Mouse (Mus musculus) cerebellum, adult 2 months (tissue): ENCODE measurements around the gene Ifnlr1.

ENCODE experiments used
- CTCF ChIP-seq: fragments of 200-500 bp; IDR thresholded peaks from 2 replicates; pipeline ENCODE4 v1.5.1; 2011; ENCODE audit warnings: low read depth, mild to moderate bottlenecking, control low read depth, low read length, moderate library complexity, borderline replicate concordance; ENCODE audit not compliant: insufficient read depth
- POLR2A ChIP-seq: fragments of 200-500 bp; IDR thresholded peaks from 2 replicates; pipeline ENCODE4 v1.6.1; 2011; ENCODE audit warnings: low read length, control low read depth, borderline replicate concordance; ENCODE audit not compliant: insufficient read depth

GRCm38 (mm10) chr4:135679316-135679715 lies 6.8 kb upstream of the Ifnlr1 start:
- TF ChIP-seq CTCF (no peak), POLR2A (no peak)
